Mouse (Mus musculus) CH12.LX (cell line): Measurements from ENCODE around the gene Marveld3.

ENCODE experiments used
- CHD1 ChIP-seq: IDR thresholded peaks from 2 replicates; pipeline ENCODE4 v1.6.1; 2012; ENCODE audit warnings: low read depth, low read length, improper control_type of control experiment, inconsistent platforms
- CHD2 ChIP-seq: IDR thresholded peaks from 2 replicates; pipeline ENCODE4 v1.6.1; 2011; ENCODE audit warnings: low read length, improper control_type of control experiment
- CTCF ChIP-seq, 2 experiments: IDR thresholded peaks in 1 of 2; conservative IDR thresholded peaks in 1 of 2; 2 replicates each; pipeline ENCODE4 v1.5.1; 2011 to 2012; ENCODE audit warnings: low read depth in 2 of 2, low read length in 2 of 2, improper control_type of control experiment in 1 of 2, inconsistent platforms in 1 of 2, mild to moderate bottlenecking in 1 of 2, moderate library complexity in 1 of 2
- E2F4 ChIP-seq: IDR thresholded peaks from 2 replicates; pipeline ENCODE4 v1.6.1; 2011; ENCODE audit warnings: low read depth, low read length, improper control_type of control experiment; ENCODE audit not compliant: insufficient replicate concordance
- ELF1 ChIP-seq: IDR thresholded peaks from 2 replicates; pipeline ENCODE4 v1.6.1; 2014; ENCODE audit warnings: low read depth, mild to moderate bottlenecking, inconsistent platforms, low read length, improper control_type of control experiment
- MAX ChIP-seq: IDR thresholded peaks from 2 replicates; pipeline ENCODE4 v1.6.1; 2011; ENCODE audit warnings: low read length, improper control_type of control experiment

GRCm38 (mm10) chr8:109968837-109969236, 6.8 kb upstream of the Marveld3 start:
- TF ChIP-seq CHD1 (no peak), MAX (no peak), E2F4 (no peak), CTCF (conservative IDR thresholded peaks at IDR 0.05 in 1 of 2, IDR thresholded peaks at IDR 0.05 in 1 of 2; ENCODE audit: low read depth in 2 of 2, low read length in 2 of 2) (peak in 1 of 2 experiments; percentile 32; a peak in 2 of 4 replicates), CHD2 (no peak), ELF1 (no peak)
